Mouse (Mus musculus) C2C12 (cell line): Measurements from ENCODE around the gene Ppp1r18.

Experiments used
- CEBPB ChIP-seq: IDR thresholded peaks from one replicate; pipeline ENCODE4 v1.6.1; 2011; ENCODE audit warnings: low read depth, mild to moderate bottlenecking, control low read depth, moderate library complexity
- CTCF ChIP-seq: IDR thresholded peaks from one replicate; pipeline ENCODE4 v1.5.1; 2011; ENCODE audit not compliant: control insufficient read depth, insufficient read depth, insufficient read length
- FOSL1 ChIP-seq: IDR thresholded peaks from one replicate; pipeline ENCODE4 v1.8.0; 2011; ENCODE audit warnings: mild to moderate bottlenecking, low read length; ENCODE audit not compliant: poor library complexity, insufficient read depth, severe bottlenecking
- MAX ChIP-seq: IDR thresholded peaks from one replicate; pipeline ENCODE4 v1.6.1; 2011; ENCODE audit warnings: mild to moderate bottlenecking, control low read depth
- MYOD1 ChIP-seq: IDR thresholded peaks from one replicate; pipeline ENCODE4 v1.6.1; 2011; ENCODE audit warnings: low read depth; ENCODE audit not compliant: control insufficient read depth, insufficient read length
- MYOG ChIP-seq: IDR thresholded peaks from one replicate; pipeline ENCODE4 v1.6.1; 2011; ENCODE audit not compliant: control insufficient read depth, insufficient read length; ENCODE audit errors: extremely low read depth
- USF1 ChIP-seq: IDR thresholded peaks from one replicate; pipeline ENCODE4 v1.6.1; 2011; ENCODE audit warnings: low read depth, mild to moderate bottlenecking, control low read depth, moderate library complexity

DNA sequence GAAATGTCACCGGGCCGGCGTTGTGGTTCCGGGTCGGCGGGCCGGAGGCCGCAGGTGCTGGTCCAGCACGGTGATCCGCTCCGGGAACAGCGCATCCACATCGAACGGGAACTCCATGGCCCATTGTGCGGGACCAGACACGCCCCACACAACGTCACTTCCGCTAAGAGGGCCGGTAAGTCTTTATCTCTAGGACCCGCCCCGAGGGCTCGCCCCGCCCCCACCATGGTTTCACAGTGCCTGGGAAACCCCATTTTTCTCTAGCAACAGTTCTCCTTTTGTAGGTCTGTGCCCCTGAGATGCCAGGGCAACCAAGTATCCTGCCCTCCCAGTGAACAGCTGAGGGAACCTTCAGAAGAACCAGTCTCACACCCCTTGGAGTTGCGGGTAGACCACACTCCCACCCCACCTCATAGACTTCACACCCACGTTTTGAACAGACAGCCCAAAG, 44.6 kb downstream of the Ppp1r18 start, which contains the start of gene Atat1:
- no peak for TF ChIP-seq CTCF
- TF ChIP-seq MYOD1 = no peak
- TF ChIP-seq USF1 = no peak
- TF ChIP-seq MAX = no peak
- TF ChIP-seq CEBPB = no peak
- no peak for TF ChIP-seq FOSL1
- TF ChIP-seq MYOG = no peak
